In the genomic region with DNA sequence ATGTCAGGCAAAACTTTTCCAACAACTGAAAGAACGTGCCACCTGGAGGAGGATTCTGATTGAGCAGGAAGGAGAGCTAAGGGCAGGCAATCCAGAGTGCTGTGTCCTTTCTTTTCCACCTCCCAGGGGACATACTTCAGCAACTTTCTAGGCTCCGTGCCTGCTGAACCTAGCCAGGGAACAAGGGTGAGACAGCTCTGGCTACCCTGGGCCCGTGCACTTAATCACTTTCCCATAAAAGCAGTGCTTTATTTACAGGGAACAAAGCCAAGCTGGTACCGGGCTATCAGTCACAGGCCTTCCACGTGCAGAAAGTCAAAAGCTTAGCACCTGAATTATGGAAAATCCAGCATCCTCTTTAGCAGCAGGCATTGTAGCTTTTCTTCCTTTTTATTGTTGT, we compare ENCODE assay signal across 9 mouse cellular contexts. TPM values are rescaled to one million over a fixed set of nuclear protein-coding genes. Genes with fewer than 3 reads are reported as not detected.
A peak's percentile ranks its signal among the peaks of the same experiment; 100 is the strongest.
DNase-seq lines count a peak whose midpoint lies in the region; ATAC-seq lines count a peak whose summit lies in the region.
"Had no signal": no experiment of that assay in that cellular context is flagged by ENCODE, and none has a peak within 500 bp of the region (broad histone marks: within the 10 kb centered on the region; RNA-seq: fewer than 3 reads in every experiment).

No protein-coding gene starts in this region.

- H3K9ac ChIP-seq in kidney, embryonic 14.5 days (ENCODE audit: low read depth, low read length), result peak overlapping the region; percentile 4; the same call in 1 of the 2 replicates

- H3K4me2 ChIP-seq in kidney, embryonic 14.5 days (replicated peaks; ENCODE audit: low read depth, low read length), result no peak overlapping the region

- H3K4me3 ChIP-seq in kidney, embryonic 14.5 days (ENCODE audit: low read length), result no peak overlapping the region
- H3K4me3 ChIP-seq: megakaryocyte, embryonic 14.5 days had no signal

- peaks cover 56% of the 10 kb centered on the region for H3K4me1 ChIP-seq in kidney, embryonic 14.5 days (ENCODE audit: control insufficient read depth, insufficient read depth, low read length)

- DNase-seq in adrenal gland, postnatal 10 days, result peak; percentile 72
- DNase-seq in adrenal gland, adult 8-10 months, result no peak
- peak; percentile 18 for DNase-seq in urinary bladder, postnatal 14 days (ENCODE audit: low spot score)
- DNase-seq in urinary bladder, adult 18-20 months (ENCODE audit: low spot score in 2 of 2), result no peak
- no peak for DNase-seq in spleen, postnatal 14 days (ENCODE audit: low spot score in 2 of 2)
- no peak for DNase-seq in layer of hippocampus, postnatal 25 days (ENCODE audit: extremely low spot score in 1 of 2, low spot score in 1 of 2)
- DNase-seq in thymus, postnatal 25 days, result no peak

- 4% methylated on average over 5 of the region's 5 CpGs for WGBS in kidney, embryonic 14.5 days

- H3K9me3 ChIP-seq in kidney, embryonic 14.5 days (ENCODE audit: control insufficient read depth, low read length), result no peaks in the 10 kb centered on the region
- H3K9me3 ChIP-seq: megakaryocyte, embryonic 14.5 days had no signal

- no peaks in the 10 kb centered on the region for H3K27me3 ChIP-seq in kidney, embryonic 14.5 days (ENCODE audit: control insufficient read depth, insufficient read depth, low read length)
- H3K27me3 ChIP-seq: megakaryocyte, embryonic 14.5 days had no signal

- peak overlapping the region; percentile 38; the same call in 1 of the 2 replicates for H3K27ac ChIP-seq in kidney, embryonic 14.5 days (ENCODE audit: low read depth, low read length)

- no peak for ATAC-seq in kidney, embryonic 14.5 days (ENCODE audit: low FRiP score, low TSS enrichment)

- H3K36me3 ChIP-seq in kidney, embryonic 14.5 days (ENCODE audit: control insufficient read depth, insufficient read depth, low read length), result no peaks in the 10 kb centered on the region

RNA-seq across cellular contexts. Expression of gene Suclg2, which starts 5.4 kb away (rescaled TPM):
- total RNA-seq in adrenal gland, postnatal 10 days (2021), result 100 to 1,000 TPM; 130 to 132 TPM
- 100 to 1,000 TPM; 112 to 157 (median 136) TPM for total RNA-seq in adrenal gland, adult 8-10 months (2022)
- 84.0 and 112 TPM in 2 replicates for polyA plus RNA-seq in kidney, embryonic 14.5 days (2014; fragmentation: Nextera tagmentation; extraction: Ambion mirVana)
- 10 to 100 TPM; 12.5 to 13.5 TPM for total RNA-seq in layer of hippocampus, postnatal 25 days (2021)

Comparison
In these comparisons a context has a peak if more than half of its experiments do, and no peak if none do; other contexts are left out.
1. DNase-seq: peak in adrenal gland, postnatal 10 days (single experiment) and urinary bladder, postnatal 14 days (single experiment); none in adrenal gland, adult 8-10 months (single experiment), urinary bladder, adult 18-20 months (0 of 2), spleen, postnatal 14 days (0 of 2), layer of hippocampus, postnatal 25 days (0 of 2) and thymus, postnatal 25 days (single experiment).
2. RNA of gene Suclg2, which starts 5.4 kb away (total RNA-seq): 112 to 157 TPM in adrenal gland, adult 8-10 months and 130 to 132 TPM in adrenal gland, postnatal 10 days; 12.5 to 13.5 TPM in layer of hippocampus, postnatal 25 days; every median in the first group is over 4 times any median in the second.